Mouse (Mus musculus): ENCODE measurements around the gene Ccdc106.
A peak's percentile ranks its signal among the peaks of the same experiment; 100 is the strongest.
"Not testable (repeated sequence)": the region's sequence is repeated elsewhere in the genome, so short reads cannot be mapped to it uniquely, and the experiment has no call there.

Gene Ccdc106

DNA sequence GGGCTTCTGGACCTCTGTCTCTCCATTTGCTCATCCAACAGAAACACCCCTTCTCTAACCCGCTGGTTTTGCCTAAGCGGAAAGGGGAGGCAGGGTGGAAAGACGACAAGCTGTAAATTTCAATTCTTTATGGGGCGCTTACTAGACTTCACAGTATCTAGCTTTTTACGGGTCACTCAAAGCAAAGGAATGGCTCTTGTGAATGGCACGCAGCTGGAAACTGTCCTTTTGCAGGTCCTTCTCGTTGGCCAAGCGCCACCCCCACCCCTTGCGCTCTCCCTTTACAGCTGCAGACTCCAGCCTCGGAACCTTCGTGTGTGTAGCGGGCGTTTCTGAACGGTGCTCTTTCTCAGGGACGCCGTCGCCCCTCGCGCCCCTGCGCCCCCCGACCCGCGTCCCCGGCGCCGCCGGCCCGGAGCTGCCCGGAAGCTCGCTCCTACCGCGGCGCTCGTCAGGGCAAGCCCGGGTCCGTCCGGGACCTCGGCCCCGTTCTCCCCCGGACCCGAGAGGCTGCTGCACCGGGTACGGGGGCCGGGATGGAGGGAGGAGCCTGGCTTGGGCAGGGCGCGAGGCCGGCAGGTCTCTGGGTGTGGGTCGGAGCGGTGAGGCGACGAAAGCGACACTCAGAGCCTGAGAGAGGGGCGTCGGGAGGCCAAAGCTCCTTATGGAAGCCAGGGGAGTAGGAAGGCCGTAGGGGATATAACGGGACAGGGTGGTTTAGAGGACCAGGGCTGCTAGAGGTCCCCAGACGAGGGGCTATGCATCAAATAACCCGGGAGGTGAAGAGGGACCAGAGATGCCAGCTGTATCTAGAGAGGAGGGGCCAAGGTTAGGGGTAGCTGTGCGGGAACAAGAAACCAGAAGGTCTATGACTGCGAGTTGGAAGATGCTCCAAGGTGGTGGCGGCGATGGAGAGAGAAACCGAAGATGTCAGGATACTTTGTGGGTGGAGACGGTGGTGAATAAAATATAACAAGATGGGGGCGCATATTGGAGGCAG, 31.1 kb downstream of the Ccdc106 start, which contains the start of gene Zfp580:
TSS of gene Zfp580 (plus strand) at position 346 of the 1,000 bp plus-strand sequence.
- DNase-seq (ENCODE audit: low spot score), result peak; percentile 73

DNA sequence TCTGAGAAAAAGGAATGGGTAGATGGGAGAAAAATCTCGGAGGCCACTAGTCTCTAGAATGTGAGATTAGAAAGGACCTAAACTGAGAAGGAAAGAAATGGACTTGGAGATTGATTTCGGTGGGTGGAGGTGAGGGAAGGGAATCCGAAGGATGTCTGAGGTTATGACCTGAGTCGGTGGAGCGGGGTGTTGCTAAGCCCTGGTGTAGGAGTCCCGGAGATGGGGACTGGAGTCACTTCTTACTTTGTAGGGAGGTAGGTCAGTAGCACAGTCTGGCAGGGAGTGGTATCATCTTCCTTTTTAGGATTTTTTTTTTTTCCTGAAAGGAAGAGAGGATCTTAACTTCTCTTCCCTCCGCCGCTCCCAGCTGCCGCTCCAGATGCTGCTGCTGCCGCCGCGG, 32.1 kb downstream of the Ccdc106 start:
- DNase-seq (ENCODE audit: low spot score), result no peak

DNA sequence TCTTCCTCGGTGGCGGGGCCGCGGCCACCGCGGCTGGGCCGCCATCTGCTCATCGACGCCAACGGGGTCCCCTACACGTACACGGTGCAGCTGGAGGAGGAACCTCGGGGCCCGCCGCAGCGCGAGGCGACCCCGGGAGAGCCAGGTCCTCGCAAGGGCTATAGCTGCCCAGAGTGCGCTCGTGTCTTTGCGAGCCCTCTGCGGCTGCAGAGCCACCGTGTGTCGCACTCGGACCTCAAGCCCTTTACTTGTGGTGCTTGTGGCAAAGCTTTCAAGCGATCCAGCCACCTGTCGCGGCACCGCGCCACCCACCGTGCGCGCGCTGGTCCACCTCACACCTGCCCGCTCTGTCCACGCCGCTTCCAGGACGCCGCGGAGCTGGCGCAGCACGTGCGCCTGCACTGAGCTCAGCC, 32.6 kb downstream of the Ccdc106 start:
- no peak for DNase-seq (ENCODE audit: low spot score)

DNA sequence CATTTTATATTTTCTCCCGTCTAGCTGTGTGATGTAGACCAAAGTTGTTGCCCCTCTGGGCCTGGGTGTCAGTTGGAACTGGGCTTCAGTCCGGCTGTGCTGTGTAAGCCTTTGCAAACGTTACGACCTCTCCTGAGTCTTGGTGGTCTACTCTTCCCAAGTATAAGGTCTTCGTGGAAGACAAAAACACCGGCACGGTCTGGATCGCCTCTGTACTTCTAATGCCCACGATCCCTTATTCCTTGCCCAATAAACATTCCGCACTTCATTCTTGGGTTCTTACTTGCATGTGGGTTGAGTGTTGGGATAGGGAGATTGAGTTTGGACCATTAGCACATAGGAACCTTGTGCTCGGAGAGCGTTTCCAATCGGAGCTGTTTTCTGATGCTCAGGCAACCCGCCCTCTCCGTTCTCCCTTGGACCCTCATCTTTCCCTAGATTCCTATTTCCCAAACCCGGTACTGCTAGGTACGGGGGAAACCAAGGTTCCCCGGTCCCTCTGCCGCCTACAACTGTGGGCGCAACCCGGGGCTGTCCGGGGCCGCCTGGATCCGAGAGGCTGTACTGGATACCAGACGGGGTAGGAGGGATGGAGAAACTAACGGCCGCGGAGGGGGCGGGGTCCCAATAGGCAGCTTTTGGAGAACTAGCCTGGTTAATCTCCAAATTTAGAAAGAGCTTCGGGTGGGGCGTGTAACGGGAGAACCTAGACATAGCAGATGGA, 33.3 kb downstream of the Ccdc106 start:
- DNase-seq (ENCODE audit: low spot score), result no peak

DNA sequence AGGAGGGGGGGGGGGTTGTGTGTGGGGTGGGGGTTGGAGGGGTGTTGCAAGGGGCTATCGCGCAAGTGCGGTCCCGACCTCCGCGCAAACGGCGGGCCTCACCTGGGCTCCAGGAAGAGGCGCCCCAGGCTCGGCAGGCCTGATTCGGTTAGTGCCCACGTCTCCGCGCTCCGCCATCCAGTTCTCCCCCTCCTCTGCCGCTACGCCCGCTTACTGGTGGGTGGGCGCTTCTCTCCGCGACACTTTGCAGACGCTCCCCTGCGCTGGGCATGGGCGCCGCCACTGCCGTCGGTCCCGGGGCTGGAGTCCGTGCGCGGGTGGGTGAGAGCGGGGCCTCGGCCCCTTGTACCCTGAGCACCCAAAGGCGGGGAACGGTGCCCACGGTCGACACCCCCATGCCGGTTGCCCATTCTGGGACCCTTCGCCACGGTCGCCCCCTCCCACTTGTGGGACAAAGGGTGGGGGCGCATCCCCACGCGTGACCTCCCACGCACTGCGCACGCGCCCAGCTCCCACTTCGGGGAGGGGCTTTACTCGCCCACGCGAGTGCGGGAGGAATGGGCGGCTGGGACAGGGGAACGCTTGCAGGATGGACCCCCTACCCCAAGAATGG, 36.4 kb downstream of the Ccdc106 start:
- peak; percentile 64 for DNase-seq (ENCODE audit: low spot score)

- no peak for DNase-seq (ENCODE audit: low spot score)
These were observed 37.0 kb downstream of the Ccdc106 start for GRCm38 (mm10) chr7:5057381-5057780.

GRCm38 (mm10) chr7:5057804-5058203, 37.5 kb downstream of the Ccdc106 start:
- no peak for DNase-seq (ENCODE audit: low spot score)

- no peak for DNase-seq (ENCODE audit: low spot score)
These were observed 38.3 kb downstream of the Ccdc106 start for GRCm38 (mm10) chr7:5058631-5059030.

GRCm38 (mm10) chr7:5059421-5059820, 39.1 kb downstream of the Ccdc106 start:
- no peak for DNase-seq (ENCODE audit: low spot score)

GRCm38 (mm10) chr7:5060239-5060731, 39.9 kb downstream of the Ccdc106 start:
- peak; percentile 84 for DNase-seq (ENCODE audit: low spot score)

GRCm38 (mm10) chr7:5060944-5061773, 40.8 kb downstream of the Ccdc106 start:
- DNase-seq (ENCODE audit: low spot score), result peak; percentile 99

- peak; percentile 93 for DNase-seq (ENCODE audit: low spot score)
These were observed 41.5 kb downstream of the Ccdc106 start, which contains the start of gene U2af2 for GRCm38 (mm10) chr7:5061774-5062359. TSS of gene U2af2 (plus strand) at chr7:5062143.

GRCm38 (mm10) chr7:5062360-5063001, 42.1 kb downstream of the Ccdc106 start:
- no peak for DNase-seq (ENCODE audit: low spot score)

DNA sequence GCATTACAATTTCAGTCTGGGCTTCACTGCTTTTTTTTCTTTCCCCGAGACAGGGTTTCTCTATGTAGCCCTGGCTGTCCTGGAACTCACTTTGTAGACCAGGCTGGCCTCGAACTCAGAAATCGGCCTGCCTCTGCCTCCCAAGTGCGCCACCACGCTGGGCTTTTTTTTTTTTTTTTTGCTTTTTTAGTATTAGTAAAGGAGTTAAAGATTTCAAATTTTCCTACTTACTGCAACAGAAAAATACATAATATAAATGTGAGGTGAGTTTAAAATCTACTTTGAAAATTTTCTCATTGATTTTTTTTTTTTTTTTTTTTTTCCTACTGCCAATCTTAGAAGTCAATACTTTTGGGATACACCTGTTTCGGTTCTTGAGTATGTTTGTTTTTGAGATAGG, 44.5 kb downstream of the Ccdc106 start:
- no peak for DNase-seq (ENCODE audit: low spot score)

DNA sequence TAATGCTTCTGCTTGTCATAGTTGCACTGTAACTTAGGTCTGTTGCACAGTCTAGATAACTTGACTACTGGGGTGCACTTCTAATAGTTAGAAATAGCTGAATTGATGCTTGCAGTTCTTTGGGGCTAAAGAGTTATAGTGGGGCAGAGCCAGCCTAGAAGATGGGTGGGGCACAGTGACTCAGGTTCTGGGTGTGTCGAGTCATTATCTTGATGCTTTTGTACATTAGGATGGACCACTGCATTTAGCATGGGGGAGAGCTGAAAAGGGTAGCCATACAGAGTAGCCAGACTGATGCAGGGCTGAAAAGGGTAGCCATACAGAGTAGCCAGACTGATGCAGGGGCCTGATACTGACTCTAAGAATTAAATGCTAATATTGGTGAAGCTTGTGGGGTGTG, 53.2 kb downstream of the Ccdc106 start:
- DNase-seq (ENCODE audit: low spot score), result no peak

DNA sequence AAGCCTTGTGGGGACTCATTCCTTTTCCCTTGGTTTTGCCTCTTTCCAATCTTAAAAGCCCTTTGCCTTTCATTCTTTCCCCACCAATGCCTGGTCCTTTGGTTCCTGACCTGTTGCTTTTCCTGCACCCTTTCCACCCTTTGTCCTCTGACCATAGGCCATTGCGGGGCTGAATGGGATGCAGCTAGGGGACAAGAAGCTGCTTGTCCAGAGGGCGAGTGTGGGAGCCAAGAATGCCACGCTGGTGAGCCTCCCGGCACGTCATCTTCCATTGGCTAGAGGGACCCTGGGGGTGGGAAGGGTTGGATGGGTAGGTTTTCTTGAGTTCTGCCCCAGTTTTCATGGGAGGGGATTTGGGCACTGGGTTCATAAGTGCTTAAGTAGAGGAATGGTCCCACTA, 54.6 kb downstream of the Ccdc106 start:
- no peak for DNase-seq (ENCODE audit: low spot score)

GRCm38 (mm10) chr7:5076931-5077330, 56.6 kb downstream of the Ccdc106 start:
- no peak for DNase-seq (ENCODE audit: low spot score)

DNA sequence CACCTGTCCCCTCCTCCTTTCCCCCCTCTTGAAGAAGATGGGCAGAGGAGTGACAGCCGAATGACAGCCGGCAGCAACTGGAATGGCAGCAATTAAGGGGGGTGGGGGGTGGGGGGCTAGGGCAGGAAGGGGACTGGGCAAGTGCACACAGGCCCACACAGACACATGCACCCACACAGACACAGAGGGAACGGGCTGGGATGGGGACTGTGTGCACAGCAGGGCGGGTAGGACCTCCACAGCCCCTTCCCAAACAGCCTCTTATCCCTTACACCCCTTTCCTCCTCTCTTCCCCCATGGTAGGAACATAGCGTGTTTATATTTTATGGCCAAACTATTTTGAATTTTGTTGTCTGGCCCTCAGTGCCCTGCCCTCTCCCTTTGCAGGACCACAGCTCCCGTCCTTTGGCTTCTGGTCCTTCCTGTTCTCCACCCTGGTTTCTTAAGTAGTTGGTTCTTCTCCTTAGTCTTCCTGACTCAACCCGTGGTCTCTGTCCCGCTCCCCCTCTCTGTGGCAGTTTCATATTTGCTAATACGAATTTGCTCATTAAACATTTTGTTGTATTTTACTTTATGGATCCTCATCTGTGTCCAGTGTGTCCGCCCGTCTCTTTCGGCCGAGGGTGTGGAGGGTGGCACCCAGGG, 59.1 kb downstream of the Ccdc106 start:
- DNase-seq (ENCODE audit: low spot score), result not testable (repeated sequence)

- peak; percentile 97 for DNase-seq (ENCODE audit: low spot score)
These were observed 59.8 kb downstream of the Ccdc106 start, which contains the start of gene Epn1 for GRCm38 (mm10) chr7:5080010-5080751. TSS of gene Epn1 (plus strand) at chr7:5080235.
